23 mouse cellular contexts compared by ENCODE assay signal in the genomic region with DNA sequence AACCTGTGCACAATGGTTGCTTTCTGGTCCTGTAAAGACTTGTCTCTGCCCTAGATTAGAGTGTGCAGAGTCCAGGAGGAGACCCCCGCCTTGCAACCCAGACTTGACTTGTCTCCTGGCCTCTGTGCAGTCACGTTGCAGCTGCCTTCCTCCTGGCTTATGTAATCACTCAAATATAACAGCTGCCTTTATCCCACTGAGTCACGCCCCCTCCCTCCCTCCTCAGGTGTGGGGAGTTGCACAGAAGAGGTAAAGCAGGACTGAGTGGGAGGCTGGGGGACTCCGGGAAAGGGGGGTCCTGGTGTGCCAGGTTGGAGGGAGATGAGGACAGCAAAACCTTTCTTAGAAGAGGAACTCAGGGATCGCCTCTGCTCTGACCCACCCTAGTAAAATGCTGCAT. TPM values are rescaled to one million over a fixed set of nuclear protein-coding genes. Genes with fewer than 3 reads are reported as not detected.
DNase-seq lines count a peak whose midpoint lies in the region; ATAC-seq and TF ChIP-seq lines count a peak whose summit lies in the region.
"Had no signal": no experiment of that assay in that cellular context is flagged by ENCODE, and none has a peak within 500 bp of the region (broad histone marks: within the 10 kb centered on the region; RNA-seq: fewer than 3 reads in every experiment).

No protein-coding gene starts in this region.

- H3K4me1 ChIP-seq in forebrain, embryonic 14.5 days (ENCODE audit: control insufficient read depth, insufficient read depth, low read length): peaks cover 20% of the 10 kb centered on the region
- H3K4me1 ChIP-seq in forebrain, embryonic 16.5 days (replicated peaks; ENCODE audit: control insufficient read depth, insufficient read depth, low read length): peaks cover 36% of the 10 kb centered on the region
- 0 out of 2 replicates have a peak, but pooled peaks cover 5% of the 10 kb centered on the region for H3K4me1 ChIP-seq in limb, embryonic 14.5 days (ENCODE audit: control insufficient read depth, insufficient read depth, low read length)
- H3K4me1 ChIP-seq in limb, embryonic 10.5 days: peaks cover 22% of the 10 kb centered on the region

- no peak for ATAC-seq in forebrain, embryonic 14.5 days
- ATAC-seq in forebrain, embryonic 16.5 days: no peak
- peak; percentile 16; the same call in 1 of the 2 replicates for ATAC-seq in limb, embryonic 14.5 days (ENCODE audit: low FRiP score, low read depth)

- H3K9ac ChIP-seq in forebrain, embryonic 14.5 days (ENCODE audit: low read length): no peak overlapping the region
- H3K9ac ChIP-seq in forebrain, embryonic 16.5 days (replicated peaks; ENCODE audit: low read depth, low read length): no peak overlapping the region
- no peak overlapping the region for H3K9ac ChIP-seq in limb, embryonic 14.5 days (ENCODE audit: low read depth, low read length, severe bottlenecking)
- H3K9ac ChIP-seq: embryonic facial prominence, embryonic 12.5 days; embryonic facial prominence, embryonic 15.5 days; forebrain, embryonic 12.5 days; forebrain, embryonic 15.5 days had no signal

- 69% methylated on average over 5 of the region's 5 CpGs for WGBS in forebrain, embryonic 14.5 days
- 75% methylated on average over 5 of the region's 5 CpGs for WGBS in forebrain, embryonic 16.5 days
- WGBS in limb, embryonic 14.5 days: 46% methylated on average over 5 of the region's 5 CpGs
- WGBS in limb, embryonic 10.5 days: 73% methylated on average over 5 of the region's 5 CpGs

- TF ChIP-seq POLR2A in limb, embryonic 14.5 days (IDR thresholded peaks at IDR 0.05; ENCODE audit: borderline replicate concordance, extremely low read depth, insufficient read depth, insufficient read length): no peak

- H3K4me2 ChIP-seq in forebrain, embryonic 14.5 days (ENCODE audit: low read length): no peak overlapping the region
- no peak overlapping the region for H3K4me2 ChIP-seq in forebrain, embryonic 16.5 days (ENCODE audit: low read length)
- H3K4me2 ChIP-seq in limb, embryonic 14.5 days (replicated peaks; ENCODE audit: low read depth, low read length, severe bottlenecking): no peak overlapping the region
- H3K4me2 ChIP-seq: embryonic facial prominence, embryonic 12.5 days; embryonic facial prominence, embryonic 15.5 days; forebrain, embryonic 12.5 days; forebrain, embryonic 15.5 days had no signal

- H3K9me3 ChIP-seq in forebrain, embryonic 14.5 days (replicated peaks; ENCODE audit: control insufficient read depth, low read length): no peaks in the 10 kb centered on the region
- no peaks in the 10 kb centered on the region for H3K9me3 ChIP-seq in forebrain, embryonic 16.5 days (ENCODE audit: control insufficient read depth, low read length)
- H3K9me3 ChIP-seq in limb, embryonic 14.5 days (ENCODE audit: control insufficient read depth, low read length): no peaks in the 10 kb centered on the region
- H3K9me3 ChIP-seq in limb, embryonic 10.5 days (replicated peaks): no peaks in the 10 kb centered on the region
- H3K9me3 ChIP-seq: embryonic facial prominence, embryonic 12.5 days; embryonic facial prominence, embryonic 15.5 days; forebrain, embryonic 10.5 days; forebrain, embryonic 12.5 days; forebrain, embryonic 15.5 days had no signal

- no peaks in the 10 kb centered on the region for H3K36me3 ChIP-seq in forebrain, embryonic 14.5 days (ENCODE audit: control insufficient read depth, insufficient read depth, low read length)
- no peaks in the 10 kb centered on the region for H3K36me3 ChIP-seq in forebrain, embryonic 16.5 days (ENCODE audit: control insufficient read depth, insufficient read depth)
- H3K36me3 ChIP-seq in limb, embryonic 14.5 days (ENCODE audit: control insufficient read depth, insufficient read depth, low read length): peaks cover 14% of the 10 kb centered on the region
- H3K36me3 ChIP-seq in limb, embryonic 10.5 days: no peaks in the 10 kb centered on the region
- H3K36me3 ChIP-seq: embryonic facial prominence, embryonic 12.5 days; forebrain, embryonic 10.5 days; forebrain, embryonic 12.5 days; forebrain, embryonic 15.5 days had no signal

- peak overlapping the region; percentile 65; the same call in 1 of the 2 replicates for H3K27ac ChIP-seq in forebrain, embryonic 14.5 days (ENCODE audit: low read depth, low read length)
- H3K27ac ChIP-seq in forebrain, embryonic 16.5 days (ENCODE audit: low read length): no peak overlapping the region
- no peak overlapping the region for H3K27ac ChIP-seq in limb, embryonic 14.5 days (replicated peaks; ENCODE audit: low read depth, low read length)
- H3K27ac ChIP-seq in limb, embryonic 10.5 days: no peak overlapping the region
- H3K27ac ChIP-seq: embryonic facial prominence, embryonic 12.5 days; embryonic facial prominence, embryonic 15.5 days had no signal

- DNase-seq in forebrain, embryonic 14.5 days (ENCODE audit: low spot score): no peak
- DNase-seq in limb, embryonic 14.5 days (ENCODE audit: low spot score): no peak
- no peak for DNase-seq in limb, embryonic 10.5 days (ENCODE audit: low spot score)
- peak; percentile 45 for DNase-seq in right cerebral cortex, adult 18-20 months
- no peak for DNase-seq in right cerebral cortex, postnatal 36 days (ENCODE audit: low spot score in 2 of 2)
- peak; percentile 57 for DNase-seq in brain, adult 2 months (ENCODE audit: low read depth, low spot score)
- DNase-seq in embryo, embryonic 9.5 days (ENCODE audit: extremely low spot score): no peak
- DNase-seq: adrenal gland, adult 2 months; adrenal gland, postnatal 10 days; adrenal gland, postnatal 25 days; cerebellum, adult 11-12 months; cerebellum, adult 2 months; cerebellum, adult 9-10 months; cerebellum, postnatal 10 days; cerebellum, postnatal 25 days had no signal

- no peak overlapping the region for H3K4me3 ChIP-seq in forebrain, embryonic 14.5 days (ENCODE audit: low read depth, low read length)
- H3K4me3 ChIP-seq in forebrain, embryonic 16.5 days (replicated peaks; ENCODE audit: low read length): no peak overlapping the region
- no peak overlapping the region for H3K4me3 ChIP-seq in limb, embryonic 14.5 days (replicated peaks; ENCODE audit: low read length)
- no peak overlapping the region for H3K4me3 ChIP-seq in limb, embryonic 10.5 days
- H3K4me3 ChIP-seq: embryonic facial prominence, embryonic 12.5 days; embryonic facial prominence, embryonic 15.5 days; erythroblast, embryonic 14.5 days; forebrain, embryonic 10.5 days; forebrain, embryonic 12.5 days; forebrain, embryonic 15.5 days had no signal

- H3K27me3 ChIP-seq in forebrain, embryonic 14.5 days (replicated peaks; ENCODE audit: control insufficient read depth, insufficient read depth, low read length): 0 out of 2 replicates have a peak, but pooled peaks cover 3% of the 10 kb centered on the region
- 0 out of 2 replicates have a peak, but pooled peaks cover 3% of the 10 kb centered on the region for H3K27me3 ChIP-seq in forebrain, embryonic 16.5 days (replicated peaks; ENCODE audit: control insufficient read depth, insufficient read depth, low read length)
- no peaks in the 10 kb centered on the region for H3K27me3 ChIP-seq in limb, embryonic 14.5 days (ENCODE audit: control insufficient read depth, insufficient read depth, low read length)
- peaks cover 42% of the 10 kb centered on the region for H3K27me3 ChIP-seq in limb, embryonic 10.5 days (ENCODE audit: low read depth, poor library complexity, severe bottlenecking)

RNA-seq across cellular contexts. Expression of gene Pde2a, which starts 5.1 kb away (rescaled TPM):
- 27.0 and 34.7 TPM in 2 replicates for polyA plus RNA-seq in forebrain, embryonic 14.5 days (2014; fragmentation: Nextera tagmentation; extraction: Ambion mirVana)
- 55.9 and 58.6 TPM in 2 replicates for polyA plus RNA-seq in forebrain, embryonic 16.5 days (2015; fragmentation: Nextera tagmentation; extraction: Ambion mirVana)
- polyA plus RNA-seq in limb, embryonic 14.5 days (2012; rRNA removed): 11.8 and 12.7 TPM in 2 replicates
- polyA plus RNA-seq in limb, embryonic 14.5 days (2014; fragmentation: Nextera tagmentation; extraction: Ambion mirVana): 4.9 and 10.5 TPM in 2 replicates
- 9.2 and 9.3 TPM in 2 replicates for polyA plus RNA-seq in limb, embryonic 10.5 days (2016; fragmentation: Nextera tagmentation; extraction: Ambion mirVana)

RNA-seq across cellular contexts. Expression of gene Gm45837, which starts 5.7 kb away (rescaled TPM):
- not detected in 2 replicates for polyA plus RNA-seq in forebrain, embryonic 14.5 days (2014; fragmentation: Nextera tagmentation; extraction: Ambion mirVana)
- polyA plus RNA-seq in forebrain, embryonic 16.5 days (2015; fragmentation: Nextera tagmentation; extraction: Ambion mirVana): not detected in 2 replicates
- 0.41 and 0.93 TPM in 2 replicates for polyA plus RNA-seq in limb, embryonic 14.5 days (2012; rRNA removed)
- 7.5 and 8.8 TPM in 2 replicates for polyA plus RNA-seq in limb, embryonic 14.5 days (2014; fragmentation: Nextera tagmentation; extraction: Ambion mirVana)
- polyA plus RNA-seq in limb, embryonic 10.5 days (2016; fragmentation: Nextera tagmentation; extraction: Ambion mirVana): 0.06 TPM in 1 of 2 replicates, not detected in the other
- polyA plus RNA-seq: C2C12; embryonic facial prominence, embryonic 12.5 days; erythroblast, embryonic 14.5 days; forebrain, embryonic 10.5 days; forebrain, embryonic 12.5 days; forebrain, embryonic 15.5 days had no signal

Comparison
In these comparisons a context has a peak if more than half of its experiments do, and no peak if none do; other contexts are left out.
1. DNase-seq: peak in right cerebral cortex, adult 18-20 months (single experiment) and brain, adult 2 months (single experiment); none in forebrain, embryonic 14.5 days (single experiment), limb, embryonic 14.5 days (single experiment), limb, embryonic 10.5 days (single experiment), right cerebral cortex, postnatal 36 days (0 of 2) and embryo, embryonic 9.5 days (single experiment).